Mouse (Mus musculus) heart, embryonic 16.5 days (tissue): ENCODE measurements around the gene Lrmda. TPM values are rescaled to one million over a fixed set of nuclear protein-coding genes. Genes with fewer than 3 reads are reported as not detected.
A peak's percentile ranks its signal among the peaks of the same experiment; 100 is the strongest.

Source experiments
- ATAC-seq: fragments of 200-750 bp; cut with Nextera tagmentation; replicated peaks from 2 replicates; pipeline ENCODE4 v1.8.0; 2017; ENCODE audit warnings: moderate number of reproducible peaks; ENCODE audit not compliant: insufficient read depth, low FRiP score; ENCODE audit errors: extremely low read depth
- H3K27ac ChIP-seq: fragments of 300-500 bp; sonication (generic); 2 replicates; pipeline ENCODE4 v1.5.1; 2014; ENCODE audit warnings: mild to moderate bottlenecking, low read length, control low read depth, moderate library complexity
- H3K27me3 ChIP-seq: fragments of 300-500 bp; sonication (generic); 2 replicates; pipeline ENCODE4 v1.6.1; 2014; ENCODE audit warnings: low read length, mixed read lengths; ENCODE audit not compliant: control insufficient read depth, insufficient read depth
- H3K36me3 ChIP-seq: fragments of 300-500 bp; sonication (generic); 2 replicates; pipeline ENCODE4 v1.6.1; 2014; ENCODE audit not compliant: control insufficient read depth, insufficient read depth
- H3K4me1 ChIP-seq: fragments of 300-500 bp; sonication (generic); 2 replicates; pipeline ENCODE4 v1.6.1; 2014; ENCODE audit warnings: low read length, mixed read lengths; ENCODE audit not compliant: control insufficient read depth, insufficient read depth
- H3K4me2 ChIP-seq: fragments of 300-500 bp; sonication (generic); 2 replicates; pipeline ENCODE4 v1.6.1; 2014; ENCODE audit warnings: low read depth, mild to moderate bottlenecking, control low read depth, low read length
- H3K4me3 ChIP-seq: fragments of 300-500 bp; sonication (generic); 2 replicates; pipeline ENCODE4 v1.5.1; 2014; ENCODE audit warnings: mild to moderate bottlenecking, control low read depth, low read length
- H3K9ac ChIP-seq: fragments of 300-500 bp; sonication (generic); 2 replicates; pipeline ENCODE4 v1.6.1; 2014; ENCODE audit warnings: low read length, control low read depth
- H3K9me3 ChIP-seq: fragments of 300-500 bp; sonication (generic); replicated peaks from 2 replicates; pipeline ENCODE4 v1.6.1; 2016; ENCODE audit warnings: low read length; ENCODE audit not compliant: control insufficient read depth
- WGBS: fragments of 180-500 bp; shearing (Covaris S2); extraction: QIAGEN DNeasy Blood & Tissue Kit; methylation state at CpG from one replicate; pipeline ENCODE4 v1.1.7; 2014; 5-methylcytosine and 5-hydroxymethylcytosine counted together
- polyA plus RNA-seq: library from polyadenylated mRNA; unstranded; fragments of >200 nt; fragmentation: Nextera tagmentation; extraction: Ambion mirVana; gene quantifications from 2 replicates; pipeline ENCODE4 v1.2.1, GENCODE M21; 2015

The Lrmda gene
- polyA plus RNA-seq, 1 experiment from 2014 or later = 0.55 TPM

- no peaks in the 10 kb centered on the region for H3K36me3 ChIP-seq
- WGBS = 64% methylated on average over 4 of the region's 4 CpGs
Observed at GRCm38 (mm10) chr14:22004943-22005342, 14.6 kb upstream of the Lrmda start.

GRCm38 (mm10) chr14:22007006-22007405 is 12.5 kb upstream of the Lrmda start:
- no peak overlapping the region for H3K9ac ChIP-seq
- no peaks in the 10 kb centered on the region for H3K9me3 ChIP-seq
- no peak overlapping the region for H3K4me3 ChIP-seq
- H3K36me3 ChIP-seq = no peaks in the 10 kb centered on the region
- no peak for ATAC-seq
- H3K27ac ChIP-seq = no peak overlapping the region
- no peak overlapping the region for H3K4me2 ChIP-seq
- WGBS = 79% methylated on average over 6 of the region's 6 CpGs
- peaks cover 2% of the 10 kb centered on the region; the same call in 1 of the 2 replicates for H3K4me1 ChIP-seq
- no peaks in the 10 kb centered on the region for H3K27me3 ChIP-seq

More at GRCm38 (mm10) chr14:22004943-22005342, 14.6 kb upstream of the Lrmda start:
- no peak overlapping the region for H3K9ac ChIP-seq
- H3K9me3 ChIP-seq = no peaks in the 10 kb centered on the region
- H3K27me3 ChIP-seq = no peaks in the 10 kb centered on the region
- no peak overlapping the region for H3K4me3 ChIP-seq
- peaks cover 2% of the 10 kb centered on the region; the same call in 1 of the 2 replicates for H3K4me1 ChIP-seq
- no peak overlapping the region for H3K27ac ChIP-seq
- no peak for ATAC-seq
- no peak overlapping the region for H3K4me2 ChIP-seq

GRCm38 (mm10) chr14:22014315-22014714 is 5.2 kb upstream of the Lrmda start:
- peaks cover 3% of the 10 kb centered on the region for H3K4me1 ChIP-seq
- no peak overlapping the region for H3K4me2 ChIP-seq
- no peaks in the 10 kb centered on the region for H3K9me3 ChIP-seq
- H3K27ac ChIP-seq = no peak overlapping the region
- no peaks in the 10 kb centered on the region for H3K36me3 ChIP-seq
- H3K9ac ChIP-seq = no peak overlapping the region
- ATAC-seq = no peak
- WGBS = 77% methylated on average over 5 of the region's 5 CpGs
- no peak overlapping the region for H3K4me3 ChIP-seq
- no peaks in the 10 kb centered on the region for H3K27me3 ChIP-seq

GRCm38 (mm10) chr14:22014781-22015180 is 4.7 kb upstream of the Lrmda start:
- no peak overlapping the region for H3K4me2 ChIP-seq
- no peaks in the 10 kb centered on the region for H3K9me3 ChIP-seq
- no peaks in the 10 kb centered on the region for H3K27me3 ChIP-seq
- H3K36me3 ChIP-seq = no peaks in the 10 kb centered on the region
- no peak overlapping the region for H3K4me3 ChIP-seq
- no peak overlapping the region for H3K27ac ChIP-seq
- 42% methylated on average over 4 of the region's 4 CpGs for WGBS
- no peak overlapping the region for H3K9ac ChIP-seq
- no peak for ATAC-seq
- peaks cover 8% of the 10 kb centered on the region for H3K4me1 ChIP-seq

GRCm38 (mm10) chr14:22017011-22017410 is 2.5 kb upstream of the Lrmda start:
- 51% methylated on average over 5 of the region's 5 CpGs for WGBS
- no peak for ATAC-seq
- H3K9me3 ChIP-seq = no peaks in the 10 kb centered on the region
- no peak overlapping the region for H3K27ac ChIP-seq
- no peaks in the 10 kb centered on the region for H3K27me3 ChIP-seq
- no peak overlapping the region for H3K9ac ChIP-seq
- no peak overlapping the region for H3K4me2 ChIP-seq
- no peak overlapping the region for H3K4me3 ChIP-seq
- H3K36me3 ChIP-seq = no peaks in the 10 kb centered on the region
- peaks cover 12% of the 10 kb centered on the region for H3K4me1 ChIP-seq

- peak overlapping the region; percentile 95 for H3K4me2 ChIP-seq
- no peak for ATAC-seq
- 39% methylated on average over 12 of the region's 12 CpGs for WGBS
- H3K27ac ChIP-seq = peak overlapping the region; percentile 42; the same call in 1 of the 2 replicates
- H3K4me1 ChIP-seq = peaks cover 12% of the 10 kb centered on the region
- no peaks in the 10 kb centered on the region for H3K27me3 ChIP-seq
- H3K4me3 ChIP-seq = peak overlapping the region; percentile 60
- peak overlapping the region; percentile 74 for H3K9ac ChIP-seq
- no peaks in the 10 kb centered on the region for H3K36me3 ChIP-seq
- no peaks in the 10 kb centered on the region for H3K9me3 ChIP-seq
Observed at GRCm38 (mm10) chr14:22019949-22020845, 685 bp downstream of the Lrmda start.

GRCm38 (mm10) chr14:22020885-22021284 is 1.4 kb downstream of the Lrmda start:
- no peaks in the 10 kb centered on the region for H3K36me3 ChIP-seq
- H3K27ac ChIP-seq = no peak overlapping the region
- ATAC-seq = 0 out of 2 replicates have a peak, but pooled peaks have one; percentile 19
- no peak overlapping the region for H3K9ac ChIP-seq
- no peak overlapping the region for H3K4me2 ChIP-seq
- no peaks in the 10 kb centered on the region for H3K9me3 ChIP-seq
- peaks cover 12% of the 10 kb centered on the region for H3K4me1 ChIP-seq
- WGBS = 32% methylated on average over 2 of the region's 2 CpGs
- no peaks in the 10 kb centered on the region for H3K27me3 ChIP-seq
- no peak overlapping the region for H3K4me3 ChIP-seq

GRCm38 (mm10) chr14:22023533-22023932 is 4.0 kb downstream of the Lrmda start:
- no peaks in the 10 kb centered on the region for H3K9me3 ChIP-seq
- H3K36me3 ChIP-seq = no peaks in the 10 kb centered on the region
- H3K27ac ChIP-seq = no peak overlapping the region
- no peak overlapping the region for H3K9ac ChIP-seq
- H3K4me3 ChIP-seq = no peak overlapping the region
- H3K4me1 ChIP-seq = peaks cover 12% of the 10 kb centered on the region
- H3K4me2 ChIP-seq = no peak overlapping the region
- ATAC-seq = no peak
- no peaks in the 10 kb centered on the region for H3K27me3 ChIP-seq
- WGBS = 64% methylated on average over 4 of the region's 4 CpGs

- H3K27ac ChIP-seq = no peak overlapping the region
- WGBS = 46% methylated on average over 3 of the region's 3 CpGs
- H3K4me1 ChIP-seq = peaks cover 3% of the 10 kb centered on the region
- H3K27me3 ChIP-seq = no peaks in the 10 kb centered on the region
- H3K36me3 ChIP-seq = no peaks in the 10 kb centered on the region
- no peaks in the 10 kb centered on the region for H3K9me3 ChIP-seq
- no peak; the same call in 1 of the 2 replicates for ATAC-seq
- no peak overlapping the region for H3K4me3 ChIP-seq
- H3K4me2 ChIP-seq = no peak overlapping the region
- H3K9ac ChIP-seq = no peak overlapping the region
Observed at GRCm38 (mm10) chr14:22035900-22036299, 16.4 kb downstream of the Lrmda start.
